Mouse (Mus musculus) common myeloid progenitor, adult 5-6 weeks (primary cell): ENCODE data around the gene Lrrc29. TPM values are rescaled to one million over a fixed set of nuclear protein-coding genes. Genes with fewer than 3 reads are reported as not detected.
"Not testable (repeated sequence)": the region's sequence is repeated elsewhere in the genome, so short reads cannot be mapped to it uniquely, and the experiment has no call there.

Source experiments
- ATAC-seq: replicated peaks from 2 replicates; pipeline ENCODE4 v1.8.0; 2016; ENCODE audit warnings: low read depth, mild to moderate bottlenecking, moderate TSS enrichment, inconsistent platforms; ENCODE audit not compliant: poor library complexity, severe bottlenecking
- total RNA-seq: library from RNA; stranded (forward); fragments of 200-1000, 187-1606 nt; gene quantifications from 2 replicates; pipeline ENCODE4 v1.2.3, GENCODE M21; 2017

Gene Lrrc29
- total RNA-seq, 1 experiment from 2014 or later: 4.0 TPM

DNA sequence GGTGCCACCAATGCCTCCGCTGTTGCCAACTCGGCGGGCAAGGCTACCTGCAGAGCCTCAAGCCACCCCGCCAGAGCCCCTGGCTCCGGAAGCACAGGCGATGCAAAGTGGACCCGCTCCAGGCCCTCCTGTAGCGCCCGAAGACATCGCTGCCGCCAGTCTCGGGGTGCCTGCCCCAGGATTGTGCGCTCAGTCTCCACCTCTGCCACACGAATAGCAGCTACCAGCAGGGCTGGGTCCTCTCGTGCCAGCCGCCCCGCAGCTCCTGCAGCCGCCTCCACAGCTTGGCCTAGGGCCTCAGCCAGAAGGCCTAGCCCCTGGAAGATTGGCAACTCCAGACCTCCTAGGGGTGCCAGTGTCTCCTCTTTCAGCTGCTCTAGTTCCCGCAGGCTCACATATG lies 32.7 kb downstream of the Lrrc29 start:
- no peak for ATAC-seq

DNA sequence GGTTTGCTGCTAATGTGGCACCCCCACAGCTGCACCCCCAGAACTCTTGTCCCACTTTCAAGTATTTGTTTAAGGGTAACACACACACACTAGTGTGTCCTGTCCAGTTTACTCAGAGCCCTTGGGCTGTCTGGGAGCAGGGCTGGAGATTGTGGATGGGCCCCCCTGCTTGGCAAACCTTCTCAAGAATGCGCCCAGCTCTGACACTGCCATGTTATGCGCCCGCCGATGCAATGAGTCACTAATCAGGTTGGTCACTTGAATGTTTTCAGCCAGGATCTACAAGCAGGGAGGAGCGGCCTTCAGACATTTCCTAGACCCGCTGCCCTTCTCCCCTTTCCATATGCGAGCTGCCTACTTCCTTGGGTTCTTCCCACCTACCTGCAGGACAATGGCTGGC lies 33.6 kb downstream of the Lrrc29 start:
- ATAC-seq: no peak

DNA sequence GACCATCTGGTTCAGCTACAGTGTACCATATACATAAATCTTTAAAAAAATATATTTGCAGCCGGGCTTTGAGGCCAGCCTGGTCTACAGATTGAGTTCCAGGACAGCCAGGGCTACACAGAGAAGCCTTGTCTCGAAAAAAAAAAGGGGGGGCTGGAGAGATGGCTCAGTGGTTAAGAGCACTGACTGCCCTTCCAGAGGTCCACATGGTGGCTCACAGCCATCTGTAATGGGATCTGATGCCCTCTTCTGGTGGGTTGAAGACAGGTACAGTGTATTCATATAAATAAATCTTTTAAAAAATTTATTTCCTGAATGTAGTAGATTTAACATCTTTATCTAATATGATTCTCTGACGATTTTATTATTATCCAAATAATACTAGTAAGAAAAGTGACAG lies 34.3 kb downstream of the Lrrc29 start:
- not testable (repeated sequence) for ATAC-seq

DNA sequence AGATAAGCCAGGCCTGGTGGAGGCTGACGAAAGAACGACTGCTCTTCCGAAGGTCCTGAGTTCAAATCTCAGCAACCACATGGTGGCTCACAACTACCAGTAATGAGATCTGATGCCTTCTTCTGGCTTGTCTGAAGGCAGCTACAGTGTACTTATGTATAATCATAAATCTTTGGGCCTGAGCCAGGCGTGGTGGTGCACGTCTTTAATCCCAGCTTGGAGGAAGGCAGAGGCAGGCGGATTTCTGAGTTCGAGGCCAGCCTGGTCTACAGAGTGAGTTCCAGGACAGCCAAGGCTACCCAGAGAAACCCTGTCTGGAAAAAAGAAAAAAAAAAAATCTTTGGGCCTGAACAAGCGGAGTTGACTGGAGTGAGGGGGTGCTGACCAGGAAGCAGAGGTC lies 34.7 kb downstream of the Lrrc29 start:
- not testable (repeated sequence) for ATAC-seq

DNA sequence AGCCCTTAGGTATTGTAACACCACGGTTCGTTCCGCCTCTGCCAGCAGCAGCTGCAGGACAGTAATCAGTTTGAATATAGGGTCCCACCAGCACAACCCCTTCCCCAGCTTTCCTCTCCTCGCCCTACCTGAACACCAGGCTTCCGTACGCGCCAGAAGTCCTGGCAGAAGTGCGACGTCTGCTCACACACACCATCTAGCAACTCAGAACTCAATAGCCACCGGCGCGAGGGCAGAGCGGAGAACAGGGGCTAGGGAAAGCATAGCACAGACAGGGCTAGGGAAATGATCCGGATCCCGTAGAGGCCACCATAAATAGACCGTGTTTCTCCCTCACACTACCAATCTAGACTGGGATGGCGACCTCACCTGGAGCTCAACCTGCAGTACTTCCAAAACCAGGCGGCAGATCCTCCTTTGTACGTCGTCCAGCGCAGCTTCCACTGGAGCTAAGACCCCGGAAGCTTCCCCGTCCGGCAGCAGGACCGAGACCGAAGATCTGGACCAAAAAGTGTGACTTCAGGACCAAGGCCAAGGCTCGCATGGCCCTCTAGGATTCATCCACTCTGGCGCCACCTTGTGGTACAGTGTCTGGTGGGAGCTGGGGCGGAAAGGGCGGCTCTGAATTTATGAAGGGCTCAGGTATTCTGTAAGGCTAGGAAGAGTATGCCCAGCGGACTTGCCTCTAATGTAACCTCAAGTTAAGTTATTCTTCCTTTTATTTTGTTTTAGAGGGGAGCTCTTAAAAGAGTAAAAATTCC lies 35.3 kb downstream of the Lrrc29 start:
- peak; percentile 45 for ATAC-seq

DNA sequence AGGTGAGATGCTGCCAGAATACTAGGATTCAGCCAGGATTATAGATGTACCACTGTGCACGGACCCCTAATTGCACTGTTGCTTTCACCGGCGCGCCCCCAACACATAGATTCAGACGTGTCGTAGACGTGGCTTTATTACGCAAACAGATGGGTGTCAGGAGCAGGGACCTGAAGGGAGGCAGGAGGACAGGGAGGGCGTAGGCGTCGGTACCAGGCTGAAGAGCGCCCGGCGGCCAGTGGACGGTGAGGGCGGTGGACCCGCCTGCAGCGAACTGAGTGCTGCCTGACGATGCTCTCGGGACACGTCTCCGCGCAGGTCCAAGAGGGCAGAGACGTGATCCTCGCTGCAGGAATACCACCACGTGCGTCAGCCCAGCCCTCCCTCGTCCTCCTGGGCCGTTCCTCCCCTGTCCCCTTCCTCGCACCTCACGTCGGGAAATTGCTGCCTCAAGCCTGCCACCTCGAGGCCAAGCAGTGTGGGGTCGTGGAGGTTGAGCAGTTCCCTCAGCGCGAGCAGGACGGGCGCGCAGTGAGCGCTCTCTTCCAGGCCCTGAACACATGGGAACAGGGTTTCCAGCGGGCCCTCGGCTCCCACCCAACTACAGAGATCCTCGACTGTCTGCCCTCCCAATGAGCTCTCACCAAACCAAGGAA lies 36.1 kb downstream of the Lrrc29 start, which contains the start of gene 4931428F04Rik:
TSS of gene 4931428F04Rik (minus strand) at position 60 of the 656 bp plus-strand sequence.
- peak; percentile 13 for ATAC-seq

DNA sequence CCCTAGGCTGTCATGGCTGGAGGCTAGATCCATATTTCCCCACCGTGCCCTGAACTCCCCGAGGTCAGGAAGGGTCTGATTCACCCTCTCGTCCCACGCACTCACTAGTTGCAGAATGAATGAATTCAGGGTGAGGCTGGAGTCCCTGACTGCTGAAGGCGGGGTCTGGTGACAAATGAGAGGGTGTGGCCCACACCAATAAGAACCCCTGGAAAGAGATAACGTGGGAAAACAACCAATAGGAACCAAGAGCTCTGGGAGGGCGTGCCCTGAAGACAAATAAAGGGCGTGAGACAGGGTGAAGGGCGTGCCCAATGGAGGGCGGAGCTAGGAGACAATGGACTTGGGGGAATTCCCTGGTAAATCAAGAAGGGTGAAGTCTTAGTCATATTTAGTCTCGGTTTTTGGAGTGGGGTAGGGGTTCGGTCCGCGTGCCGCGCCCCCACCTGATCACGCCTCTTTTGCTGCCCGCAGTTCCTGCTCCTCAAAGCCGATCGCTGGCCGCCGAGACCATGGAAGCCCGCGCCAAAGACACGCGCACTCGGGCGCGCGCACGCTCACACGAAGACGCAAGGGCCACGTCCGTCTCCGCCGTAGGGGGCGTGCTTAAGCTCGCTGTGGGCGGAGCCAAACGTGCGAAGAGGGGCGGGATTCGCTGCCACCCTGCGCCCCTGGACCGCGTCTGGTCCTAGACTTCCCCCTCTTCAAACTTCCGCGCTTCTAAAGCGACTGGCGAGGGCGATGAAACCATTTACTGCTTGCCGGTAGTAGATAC lies 36.9 kb downstream of the Lrrc29 start:
- ATAC-seq: peak; percentile 84

DNA sequence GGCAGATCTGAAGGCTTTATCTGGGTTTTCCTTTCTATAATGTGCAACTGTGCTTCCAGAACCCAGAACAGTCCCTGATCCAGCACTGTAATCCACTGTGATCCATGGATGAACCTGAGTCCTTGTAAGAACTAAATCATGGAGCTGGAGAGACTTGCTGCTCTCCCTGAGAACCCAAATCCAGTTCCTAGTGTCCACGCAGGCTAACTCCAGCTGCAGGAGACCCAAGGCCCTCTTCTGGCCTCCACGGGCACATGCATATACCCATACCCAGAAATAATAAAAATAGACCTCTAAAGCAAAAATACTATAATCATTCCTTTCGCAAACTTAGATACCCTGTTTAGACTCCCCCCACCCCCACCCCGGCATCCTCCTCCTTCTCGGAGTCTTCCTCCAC lies 37.8 kb downstream of the Lrrc29 start:
- no peak for ATAC-seq

DNA sequence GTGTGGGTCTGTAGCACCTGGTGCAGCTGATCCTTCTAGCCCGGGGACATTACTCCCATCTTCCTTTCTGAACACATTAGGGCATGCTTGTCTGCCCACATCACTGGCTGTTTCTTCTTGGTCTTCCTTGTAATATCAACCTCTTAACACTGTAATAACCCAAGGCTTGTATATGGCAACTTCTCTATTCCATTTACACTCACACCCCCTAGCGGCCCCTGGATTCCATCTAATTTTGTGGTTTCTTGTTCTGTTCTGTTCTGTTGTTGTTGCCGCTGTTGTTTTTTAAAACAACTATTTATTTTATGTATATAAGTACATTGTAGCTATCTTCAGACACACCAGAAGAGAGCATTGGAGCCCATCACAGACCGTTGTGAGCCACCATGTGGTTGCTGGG lies 39.2 kb downstream of the Lrrc29 start:
- no peak for ATAC-seq

DNA sequence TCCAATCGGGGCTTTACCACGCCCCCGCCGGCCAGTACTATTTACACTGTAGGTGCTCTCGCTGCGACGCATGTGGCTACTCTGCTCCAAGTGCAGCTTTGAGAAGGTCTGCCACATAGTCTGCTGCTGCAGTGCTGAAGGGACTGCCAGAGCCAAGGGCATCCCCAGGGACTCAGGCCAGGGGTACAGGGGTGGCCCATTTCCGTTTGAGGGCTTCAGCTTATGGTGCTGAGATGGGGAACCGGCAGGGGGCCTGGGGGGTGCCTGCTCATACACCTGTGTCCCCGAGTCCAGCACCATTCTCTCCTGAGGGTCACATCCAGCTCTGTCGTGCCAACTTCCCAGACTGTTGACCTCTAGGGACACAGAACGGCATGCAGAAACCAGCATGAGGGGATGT lies 40.6 kb downstream of the Lrrc29 start:
- ATAC-seq: no peak

DNA sequence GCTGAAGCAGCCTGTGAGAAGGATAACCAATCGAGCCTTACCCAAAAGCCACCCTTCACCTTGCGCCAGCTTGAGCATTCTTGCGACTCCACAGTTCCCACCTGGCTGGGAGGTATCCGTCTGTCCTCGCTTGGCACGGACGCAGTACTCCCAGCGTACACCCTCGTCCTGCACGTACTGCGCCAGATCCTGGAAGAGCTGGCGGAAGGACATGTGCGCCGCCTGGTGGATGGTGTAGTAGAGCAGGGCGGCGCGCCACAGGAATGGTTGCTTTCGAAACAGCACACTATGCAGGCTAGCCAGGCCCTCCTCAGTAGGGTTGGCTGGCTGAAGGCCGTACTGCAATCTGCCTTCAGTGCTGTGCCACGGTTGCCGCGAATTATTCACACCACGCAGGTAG lies 43.0 kb downstream of the Lrrc29 start:
- peak; percentile 53 for ATAC-seq

DNA sequence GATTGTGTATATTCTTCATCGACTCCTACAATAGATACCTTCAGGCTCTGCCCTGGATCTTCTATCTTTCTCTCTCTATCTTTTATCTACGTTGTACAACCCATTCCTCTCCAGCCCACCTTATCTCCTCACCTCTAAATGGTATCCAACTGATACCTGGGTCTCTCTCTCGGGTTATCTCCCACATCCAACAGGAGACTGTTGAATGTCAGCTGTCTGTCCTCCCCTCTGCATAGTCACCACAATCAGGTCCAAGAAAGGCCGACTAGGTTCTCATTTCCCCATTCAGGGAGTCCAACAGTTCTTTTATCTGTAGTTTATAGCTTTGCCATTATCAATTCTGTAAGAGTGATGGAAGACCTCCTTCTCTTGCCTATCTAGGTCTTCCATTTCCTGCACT lies 43.8 kb downstream of the Lrrc29 start:
- no peak for ATAC-seq

DNA sequence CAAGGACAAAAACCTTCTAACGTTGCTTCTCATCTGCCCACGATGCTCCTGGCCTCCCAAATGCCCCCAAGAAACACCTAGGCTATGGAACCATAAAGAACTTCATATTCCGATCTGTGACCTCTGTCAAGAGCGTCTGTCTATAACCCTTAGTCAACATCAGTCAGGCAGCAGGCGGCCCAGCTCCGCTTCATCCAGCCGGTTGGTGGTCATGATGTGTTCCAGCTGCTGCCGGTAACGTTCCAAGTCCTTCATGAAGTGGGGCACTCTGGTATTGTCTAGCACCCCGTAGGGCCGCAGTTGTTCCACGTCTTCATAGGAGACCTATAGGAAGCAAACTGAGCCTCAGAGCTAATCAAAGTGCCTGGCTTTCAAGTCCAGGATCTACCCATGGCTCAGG lies 44.3 kb downstream of the Lrrc29 start:
- no peak for ATAC-seq

DNA sequence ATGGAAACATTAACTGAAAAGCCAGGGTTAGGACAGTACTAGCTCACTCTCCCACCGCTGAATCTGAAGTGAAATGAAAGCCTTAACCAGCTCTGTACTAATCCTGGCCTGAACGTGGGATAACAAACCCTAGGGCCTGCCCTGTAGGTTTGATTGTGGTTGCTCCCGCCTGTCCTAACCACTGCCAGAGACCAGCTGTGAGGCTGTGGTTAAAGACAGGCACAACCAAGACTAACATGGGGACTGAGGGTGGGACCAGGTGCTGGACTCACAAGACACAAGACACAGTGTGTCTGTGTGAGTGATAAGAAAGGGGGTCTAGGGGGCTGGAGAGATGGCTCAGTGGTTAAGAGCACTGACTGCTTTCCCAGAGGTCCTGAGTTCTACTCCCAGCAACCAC lies 45.5 kb downstream of the Lrrc29 start:
- no peak for ATAC-seq

DNA sequence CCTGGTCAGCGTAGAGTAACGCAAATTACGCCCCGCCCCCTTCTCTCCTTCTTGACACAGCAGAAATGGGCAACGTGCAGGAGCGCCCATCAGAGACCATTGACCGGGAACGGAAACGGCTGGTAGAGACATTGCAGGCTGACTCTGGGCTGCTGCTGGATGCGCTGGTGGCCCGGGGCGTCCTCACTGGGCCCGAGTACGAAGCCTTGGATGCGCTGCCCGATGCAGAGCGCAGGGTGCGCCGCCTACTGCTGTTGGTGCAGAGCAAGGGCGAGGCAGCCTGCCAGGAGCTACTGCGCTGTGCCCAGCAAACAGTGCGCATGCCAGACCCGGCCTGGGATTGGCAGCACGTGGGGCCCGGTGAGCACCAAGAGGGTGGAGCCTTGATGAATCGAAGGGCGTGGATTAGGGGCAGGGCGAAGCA lies 47.2 kb downstream of the Lrrc29 start:
- peak; percentile 65 for ATAC-seq

DNA sequence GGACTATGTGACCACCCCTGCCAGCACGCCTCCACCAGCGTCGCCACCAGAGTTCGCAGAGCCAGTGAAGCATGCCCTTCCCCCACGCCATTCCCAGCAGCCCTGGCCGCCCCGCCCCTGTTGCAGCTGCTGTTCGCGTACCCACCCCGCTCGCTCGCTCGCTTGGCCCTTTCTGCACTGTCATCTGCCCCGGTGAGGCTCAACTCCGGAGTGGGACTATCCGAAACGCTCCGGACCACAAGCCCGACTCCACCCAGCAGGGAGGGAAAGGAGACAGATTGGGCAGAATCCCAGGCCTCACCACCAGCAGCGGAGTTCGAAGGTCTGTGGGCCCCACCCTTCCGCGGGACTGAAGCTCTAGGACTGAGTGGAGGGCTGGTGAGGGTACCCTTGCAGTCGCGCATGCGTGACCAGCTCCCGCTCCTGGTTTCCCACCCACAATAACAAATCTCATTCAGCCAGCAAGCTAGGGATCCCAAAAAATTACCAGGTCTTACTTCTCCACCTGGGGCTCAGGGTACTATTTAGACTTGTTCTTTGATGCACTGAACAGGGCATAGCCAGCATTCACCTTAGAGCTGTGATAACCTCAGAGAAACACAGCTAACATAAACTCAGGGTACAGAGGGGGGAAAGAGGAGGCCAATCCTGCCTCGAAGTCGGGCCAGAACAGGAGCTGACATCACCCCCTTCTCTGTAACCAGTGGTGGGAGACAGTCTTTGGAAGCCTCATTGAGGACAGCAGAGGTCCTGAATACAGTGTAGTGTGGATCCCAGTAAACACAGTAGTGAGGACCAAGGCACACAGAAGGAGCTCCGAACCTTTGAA lies 49.6 kb downstream of the Lrrc29 start:
- ATAC-seq: peak; percentile 67

DNA sequence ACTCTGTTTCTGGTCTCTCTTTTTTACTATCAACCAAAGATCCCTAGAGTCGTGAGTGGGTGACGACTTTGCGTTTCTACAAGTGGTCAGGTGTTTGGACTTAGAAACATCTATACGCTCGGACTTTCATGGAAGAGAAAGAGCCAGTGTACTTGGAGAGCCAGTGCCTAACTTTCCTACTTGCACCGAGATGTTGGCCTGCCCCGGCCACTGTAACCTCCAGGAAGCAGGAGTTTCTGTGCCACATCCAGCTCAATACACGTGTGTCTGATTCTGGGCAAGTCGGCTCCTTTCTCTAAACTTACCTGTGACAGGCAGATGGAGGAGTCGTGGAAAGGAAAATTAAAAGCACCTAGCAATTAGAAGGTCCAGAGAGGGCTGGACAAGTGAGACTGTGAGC lies 50.2 kb downstream of the Lrrc29 start, which contains the start of gene Nol3:
TSS of gene Nol3 (plus strand) at position 301 of the 400 bp plus-strand sequence.
- no peak for ATAC-seq

DNA sequence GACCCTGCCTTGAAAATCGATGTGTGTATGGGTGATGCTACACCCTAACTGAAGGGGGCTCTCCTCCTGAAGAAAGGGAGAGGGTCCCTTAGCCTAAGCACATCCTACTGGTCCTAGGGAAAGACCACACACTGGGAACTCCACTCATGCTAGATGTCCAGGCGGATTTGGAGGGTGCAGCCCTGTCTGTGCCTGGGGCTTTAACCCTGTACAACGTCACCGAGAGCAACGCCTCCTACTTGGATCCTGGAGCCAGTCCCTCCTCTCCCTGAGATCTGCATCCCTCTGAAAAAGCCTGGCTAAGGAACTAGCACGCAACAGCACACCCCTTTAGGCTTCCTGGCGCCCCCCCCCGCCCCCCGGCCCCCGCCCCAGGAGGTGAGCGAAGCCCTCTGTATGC lies 50.7 kb downstream of the Lrrc29 start:
- no peak for ATAC-seq

DNA sequence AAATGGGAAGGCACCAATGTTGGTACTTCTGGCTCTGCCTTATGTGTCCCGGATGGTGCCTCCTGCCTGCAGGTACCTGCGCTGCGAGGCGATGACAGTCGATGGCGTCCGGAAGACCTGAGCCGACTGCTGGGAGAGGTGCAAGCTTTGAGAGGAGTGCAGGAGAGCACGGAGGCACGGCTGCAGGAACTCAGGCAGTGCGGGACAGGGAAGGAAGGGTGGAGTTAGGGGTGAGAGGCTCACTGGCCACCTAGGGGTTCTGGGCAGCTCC lies 55.2 kb downstream of the Lrrc29 start:
- no peak for ATAC-seq
